Mouse (Mus musculus) hindlimb bud, embryonic 11.5 days (tissue): ENCODE data around the gene Vps13c.

Experiments used
- DNase-seq: peaks from one replicate; pipeline ENCODE4 v3.0.0-alpha.2; 2012; ENCODE audit warnings: low read depth, low spot score; ENCODE audit errors: extremely low spot score

Gene Vps13c

GRCm38 (mm10) chr9:68014991-68015396, 174.8 kb downstream of the Vps13c start:
- peak; percentile 39 for DNase-seq

- peak; percentile 12 for DNase-seq
Measured at GRCm38 (mm10) chr9:68016255-68016954, 176.2 kb downstream of the Vps13c start.

GRCm38 (mm10) chr9:68020776-68021365, 180.7 kb downstream of the Vps13c start:
- DNase-seq = no peak

GRCm38 (mm10) chr9:68022311-68023043, 182.3 kb downstream of the Vps13c start:
- no peak for DNase-seq

GRCm38 (mm10) chr9:68028631-68029030, 188.4 kb downstream of the Vps13c start:
- no peak for DNase-seq

- no peak for DNase-seq
Measured at GRCm38 (mm10) chr9:68033771-68034170, 193.6 kb downstream of the Vps13c start.
